Mouse (Mus musculus) midbrain, embryonic 16.5 days (tissue): Measurements from ENCODE around the gene Sned1. TPM values are rescaled to one million over a fixed set of nuclear protein-coding genes. Genes with fewer than 3 reads are reported as not detected.

Source experiments
- ATAC-seq: fragments of 200-750 bp; cut with Nextera tagmentation; 2 replicates; pipeline ENCODE4 v1.8.0; 2017; ENCODE audit warnings: moderate TSS enrichment
- H3K27ac ChIP-seq: fragments of 300-500 bp; sonication (generic); 2 replicates; pipeline ENCODE4 v1.5.1; 2014; ENCODE audit warnings: mild to moderate bottlenecking, low read length, mixed read lengths
- H3K27me3 ChIP-seq: fragments of 300-500 bp; sonication (generic); 2 replicates; pipeline ENCODE4 v1.6.1; 2014; ENCODE audit warnings: low read depth, low read length, mixed read lengths; ENCODE audit not compliant: control insufficient read depth, insufficient read depth
- H3K36me3 ChIP-seq: fragments of 300-500 bp; sonication (generic); 2 replicates; pipeline ENCODE4 v1.6.1; 2014; ENCODE audit warnings: mild to moderate bottlenecking, low read length, moderate library complexity, mixed read lengths; ENCODE audit not compliant: control insufficient read depth, insufficient read depth
- H3K4me1 ChIP-seq: fragments of 300-500 bp; sonication (generic); 2 replicates; pipeline ENCODE4 v1.6.1; 2014; ENCODE audit warnings: mild to moderate bottlenecking, low read length, mixed read lengths; ENCODE audit not compliant: control insufficient read depth, insufficient read depth
- H3K4me2 ChIP-seq: fragments of 300-500 bp; sonication (generic); 2 replicates; pipeline ENCODE4 v1.6.1; 2014; ENCODE audit warnings: mild to moderate bottlenecking, low read length, mixed read lengths
- H3K4me3 ChIP-seq: fragments of 300-500 bp; sonication (generic); 2 replicates; pipeline ENCODE4 v1.5.1; 2014; ENCODE audit warnings: low read depth, mild to moderate bottlenecking, low read length, moderate library complexity, mixed read lengths
- H3K9ac ChIP-seq: fragments of 300-500 bp; sonication (generic); 2 replicates; pipeline ENCODE4 v1.6.1; 2014; ENCODE audit warnings: low read depth, low read length, mixed read lengths
- H3K9me3 ChIP-seq: fragments of 300-500 bp; sonication (generic); replicated peaks from 2 replicates; pipeline ENCODE4 v1.6.1; 2014; ENCODE audit warnings: mild to moderate bottlenecking, low read length, mixed read lengths; ENCODE audit not compliant: control insufficient read depth, poor library complexity, severe bottlenecking
- WGBS: fragments of 180-500 bp; shearing (Covaris S2); extraction: QIAGEN DNeasy Blood & Tissue Kit; methylation state at CpG from one replicate; pipeline ENCODE4 v1.1.7; 2014; 5-methylcytosine and 5-hydroxymethylcytosine counted together
- polyA plus RNA-seq: library from polyadenylated mRNA; unstranded; fragments of >200 nt; fragmentation: Nextera tagmentation; extraction: Ambion mirVana; gene quantifications from 2 replicates; pipeline ENCODE4 v1.2.1, GENCODE M21; 2015

The Sned1 gene
- polyA plus RNA-seq, 1 experiment from 2014 or later: 5.5 TPM

DNA sequence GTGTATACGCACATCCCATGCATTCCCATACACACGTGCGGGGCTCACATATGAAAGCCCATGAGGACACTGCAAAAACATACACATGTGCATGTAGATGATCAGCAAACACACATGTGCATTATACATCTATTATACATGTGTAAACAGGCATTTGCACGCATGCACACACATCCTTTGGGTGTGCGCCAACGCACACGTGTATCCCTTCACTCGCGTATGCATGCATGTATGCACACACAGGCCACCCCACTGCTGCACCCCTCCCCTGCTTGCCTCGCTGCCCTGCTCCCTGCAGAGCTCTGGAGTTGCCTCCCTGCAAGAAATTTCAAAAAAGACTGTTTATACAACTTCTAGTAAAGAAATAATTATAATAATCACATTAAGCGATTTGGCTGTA is 24.6 kb upstream of the Sned1 start:
- no peak for ATAC-seq
- Histone ChIP-seq H3K36me3 (no peaks in the 10 kb centered on the region), H3K9ac (no peak overlapping the region), H3K9me3 (no peaks in the 10 kb centered on the region), H3K4me3 (no peak overlapping the region), H3K4me1 (peaks cover 12% of the 10 kb centered on the region), H3K27ac (no peak overlapping the region), H3K27me3 (no peaks in the 10 kb centered on the region; the same call in 1 of the 2 replicates), H3K4me2 (no peak overlapping the region)
- 81% methylated on average over 11 of the region's 11 CpGs for WGBS

DNA sequence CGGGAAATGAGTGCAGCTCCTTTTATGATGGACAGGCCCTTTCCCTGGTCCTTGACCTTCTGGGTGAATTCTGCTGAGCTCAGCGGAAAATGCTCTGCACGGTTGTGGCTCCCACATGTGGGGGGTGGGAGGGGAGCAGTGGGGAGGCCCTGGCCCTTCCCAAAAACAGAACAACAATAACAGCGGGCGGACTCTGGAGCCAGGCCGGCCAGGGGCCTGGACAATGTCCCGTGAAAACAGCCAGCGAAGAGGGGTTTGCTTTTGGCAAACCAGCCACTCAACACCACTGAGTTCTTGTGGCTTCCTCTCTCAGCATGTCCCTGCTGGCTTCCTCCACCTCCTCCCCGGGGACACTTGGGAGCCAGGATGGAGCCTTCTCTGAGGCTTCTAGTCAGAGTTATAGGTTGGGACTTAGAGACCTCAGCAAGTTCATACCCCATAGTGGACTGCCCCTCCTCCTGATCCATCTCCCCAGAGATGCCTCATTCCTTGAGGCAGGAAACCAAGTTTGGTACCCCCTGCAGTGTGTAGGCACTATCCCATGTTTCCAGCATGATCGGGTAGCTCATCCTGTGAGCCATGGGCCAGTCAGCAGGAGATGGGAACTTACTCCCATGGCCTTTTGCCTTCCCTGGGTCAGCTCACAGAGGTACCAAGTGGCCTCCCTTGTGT is 24.0 kb upstream of the Sned1 start:
- Histone ChIP-seq H3K27ac (no peak overlapping the region), H3K4me2 (no peak overlapping the region), H3K36me3 (no peaks in the 10 kb centered on the region), H3K4me3 (no peak overlapping the region), H3K9ac (no peak overlapping the region), H3K27me3 (no peaks in the 10 kb centered on the region; the same call in 1 of the 2 replicates), H3K9me3 (no peaks in the 10 kb centered on the region), H3K4me1 (peaks cover 12% of the 10 kb centered on the region)
- no peak for ATAC-seq
- WGBS: 45% methylated on average over 10 of the region's 10 CpGs

DNA sequence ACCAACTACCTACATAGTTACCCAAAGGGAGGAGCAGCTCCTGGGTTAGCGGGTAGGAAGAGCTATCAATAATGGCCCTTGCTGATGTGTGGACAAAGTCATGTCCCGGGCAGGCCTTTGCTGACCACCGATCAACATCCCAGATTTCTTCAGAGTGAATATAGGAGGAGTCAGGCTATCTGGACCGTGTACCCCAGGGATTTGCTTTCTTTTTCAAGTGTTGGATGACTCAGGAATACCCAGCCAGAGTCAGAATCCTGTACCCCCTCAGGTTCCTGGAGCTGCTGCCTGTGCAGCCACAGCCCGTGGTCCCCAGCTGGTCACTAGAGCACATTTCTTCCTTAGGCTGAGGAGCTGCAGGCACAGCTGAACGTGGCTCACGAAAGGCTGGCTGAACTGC is 23.2 kb upstream of the Sned1 start:
- no peaks in the 10 kb centered on the region for H3K9me3 ChIP-seq
- H3K4me3 ChIP-seq: no peak overlapping the region
- no peaks in the 10 kb centered on the region; the same call in 1 of the 2 replicates for H3K27me3 ChIP-seq
- H3K27ac ChIP-seq: no peak overlapping the region
- ATAC-seq: no peak
- 85% methylated on average over 7 of the region's 7 CpGs for WGBS
- peaks cover 12% of the 10 kb centered on the region for H3K4me1 ChIP-seq
- no peak overlapping the region for H3K9ac ChIP-seq
- H3K4me2 ChIP-seq: no peak overlapping the region
- H3K36me3 ChIP-seq: no peaks in the 10 kb centered on the region

DNA sequence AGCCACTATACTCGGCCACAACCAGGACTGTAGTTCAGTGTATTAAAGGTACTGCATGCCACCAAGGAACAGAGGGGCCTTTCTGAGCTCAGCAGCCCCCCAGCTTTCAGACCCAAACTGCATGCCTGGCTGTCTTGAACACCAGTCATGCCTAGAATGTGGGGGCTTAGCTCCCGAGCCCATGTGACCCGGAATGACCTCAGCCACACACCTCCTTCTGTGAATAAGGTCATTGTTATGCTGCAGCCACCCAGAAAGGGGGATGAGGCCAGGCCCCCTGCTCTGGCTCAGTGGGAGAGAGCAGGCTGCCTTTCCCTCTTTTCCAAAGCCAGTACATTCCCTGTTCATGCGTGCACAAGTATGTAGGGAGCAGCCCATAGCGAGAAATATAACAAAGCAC is 21.0 kb upstream of the Sned1 start:
- Histone ChIP-seq H3K9me3 (no peaks in the 10 kb centered on the region), H3K9ac (no peak overlapping the region), H3K4me3 (no peak overlapping the region), H3K27ac (no peak overlapping the region), H3K4me1 (peaks cover 12% of the 10 kb centered on the region), H3K36me3 (no peaks in the 10 kb centered on the region), H3K27me3 (no peaks in the 10 kb centered on the region; the same call in 1 of the 2 replicates), H3K4me2 (no peak overlapping the region)
- ATAC-seq: no peak
- 16% methylated on average over 5 of the region's 5 CpGs for WGBS

DNA sequence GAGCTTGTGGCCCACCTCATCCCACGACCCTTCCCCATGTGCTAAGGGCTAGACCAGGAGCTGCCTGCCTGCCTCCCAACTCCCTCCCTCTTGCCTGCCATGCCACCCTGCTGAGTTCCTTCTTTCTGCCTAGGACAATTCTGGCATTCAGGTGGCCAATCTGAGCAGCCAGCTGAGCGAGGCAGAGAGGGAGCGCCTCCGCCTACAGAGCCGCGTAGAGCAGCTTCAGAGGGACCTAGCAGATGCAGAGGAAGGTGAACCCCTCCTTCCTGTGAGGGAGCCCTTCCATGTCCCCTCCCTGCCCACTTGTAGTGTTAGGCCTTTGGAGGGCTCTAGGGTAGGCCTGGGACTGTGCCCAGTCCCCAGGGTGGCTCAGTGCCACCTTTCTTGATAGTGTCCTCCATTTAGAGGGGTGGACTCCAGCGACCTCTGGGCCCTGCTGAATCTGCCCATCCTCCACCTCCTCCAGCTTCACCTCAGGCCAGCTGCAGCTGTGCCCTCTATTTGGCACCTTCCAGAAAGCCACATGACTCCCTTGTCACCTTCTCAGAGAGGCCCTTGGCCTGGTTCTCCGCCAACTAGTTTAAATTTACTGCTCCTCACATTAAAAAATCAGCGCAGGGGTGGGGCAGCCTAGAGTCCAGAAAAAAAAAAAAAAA is 18.7 kb upstream of the Sned1 start:
- 61% methylated on average over 9 of the region's 9 CpGs for WGBS
- ATAC-seq: no peak; the same call in 1 of the 2 replicates
- Histone ChIP-seq H3K27me3 (no peaks in the 10 kb centered on the region; the same call in 1 of the 2 replicates), H3K27ac (no peak overlapping the region), H3K4me2 (no peak overlapping the region), H3K9me3 (no peaks in the 10 kb centered on the region), H3K36me3 (no peaks in the 10 kb centered on the region), H3K4me1 (no peaks in the 10 kb centered on the region), H3K9ac (no peak overlapping the region), H3K4me3 (no peak overlapping the region)

DNA sequence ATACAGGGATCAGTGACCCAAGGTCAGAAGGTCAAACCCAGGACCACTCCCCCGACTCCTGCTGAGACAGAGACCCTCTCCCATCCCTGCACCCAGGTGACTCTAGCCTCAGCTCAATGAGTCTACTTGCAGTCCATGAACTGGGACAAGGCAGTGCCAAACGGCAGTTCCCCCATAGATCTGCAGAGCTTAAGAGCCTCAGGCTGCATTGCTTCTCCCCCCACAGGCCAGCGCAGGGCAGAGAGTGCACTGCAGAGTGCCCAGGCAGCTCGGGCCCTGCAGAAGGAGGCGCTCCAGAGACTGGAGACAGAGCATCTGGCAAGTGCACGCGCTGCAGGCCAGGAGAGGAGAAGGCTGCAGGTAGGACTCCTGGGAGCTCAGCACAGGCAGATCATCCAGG is 18.1 kb upstream of the Sned1 start:
- Histone ChIP-seq H3K9ac (no peak overlapping the region), H3K27ac (no peak overlapping the region), H3K36me3 (no peaks in the 10 kb centered on the region), H3K9me3 (no peaks in the 10 kb centered on the region), H3K4me1 (no peaks in the 10 kb centered on the region), H3K4me2 (no peak overlapping the region), H3K27me3 (no peaks in the 10 kb centered on the region; the same call in 1 of the 2 replicates), H3K4me3 (no peak overlapping the region)
- WGBS: 48% methylated on average over 7 of the region's 7 CpGs
- no peak for ATAC-seq

DNA sequence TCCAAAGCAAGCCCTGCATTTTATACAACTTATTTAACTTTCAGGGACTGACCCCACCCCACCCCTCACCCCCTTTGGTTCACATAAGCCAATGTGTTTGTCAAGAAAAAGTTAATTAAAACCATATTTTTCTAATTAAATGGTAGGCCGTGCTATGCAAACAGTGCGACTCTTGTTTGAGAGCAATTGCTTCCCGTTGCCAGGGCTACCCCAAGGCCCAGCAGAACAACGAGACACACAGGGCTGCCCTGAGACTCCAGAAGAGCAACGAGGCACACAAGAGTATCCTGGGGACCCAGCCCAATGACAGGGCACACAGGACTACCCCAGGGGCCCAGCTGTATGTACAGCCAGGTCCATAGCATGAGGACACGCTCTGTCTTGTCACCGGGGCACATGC is 14.9 kb upstream of the Sned1 start:
- Histone ChIP-seq H3K36me3 (no peaks in the 10 kb centered on the region), H3K9ac (no peak overlapping the region), H3K27me3 (0 out of 2 replicates have a peak, but pooled peaks cover 2% of the 10 kb centered on the region), H3K27ac (no peak overlapping the region), H3K9me3 (no peaks in the 10 kb centered on the region), H3K4me1 (no peaks in the 10 kb centered on the region), H3K4me3 (no peak overlapping the region), H3K4me2 (no peak overlapping the region)
- 68% methylated on average over 7 of the region's 7 CpGs for WGBS
- no peak for ATAC-seq

DNA sequence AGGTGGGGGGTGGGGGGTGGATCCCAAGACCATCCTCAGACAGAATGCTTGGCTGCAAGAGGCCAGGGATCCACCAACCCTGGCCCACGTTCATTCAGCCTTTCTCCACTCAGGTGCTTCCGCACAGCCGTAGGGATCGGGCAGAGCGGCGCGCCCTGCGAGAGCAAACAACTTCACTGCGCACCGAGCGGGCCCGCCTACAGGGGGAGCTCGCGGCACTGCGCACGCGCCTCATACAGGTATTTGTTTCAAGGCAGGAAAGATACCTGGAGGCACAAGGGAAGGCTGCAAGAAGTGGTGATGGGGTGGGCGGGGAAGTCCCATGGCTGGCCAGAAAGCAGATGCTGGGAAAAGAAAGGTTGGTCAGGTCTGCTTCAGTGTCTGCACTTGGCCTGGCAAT is 11.7 kb upstream of the Sned1 start:
- H3K4me2 ChIP-seq: no peak overlapping the region
- ATAC-seq: no peak
- no peak overlapping the region for H3K27ac ChIP-seq
- no peaks in the 10 kb centered on the region for H3K36me3 ChIP-seq
- H3K9ac ChIP-seq: no peak overlapping the region
- 10% methylated on average over 18 of the region's 18 CpGs for WGBS
- H3K4me1 ChIP-seq: no peaks in the 10 kb centered on the region
- no peak overlapping the region for H3K4me3 ChIP-seq
- no peaks in the 10 kb centered on the region for H3K9me3 ChIP-seq
- 0 out of 2 replicates have a peak, but pooled peaks cover 2% of the 10 kb centered on the region for H3K27me3 ChIP-seq

DNA sequence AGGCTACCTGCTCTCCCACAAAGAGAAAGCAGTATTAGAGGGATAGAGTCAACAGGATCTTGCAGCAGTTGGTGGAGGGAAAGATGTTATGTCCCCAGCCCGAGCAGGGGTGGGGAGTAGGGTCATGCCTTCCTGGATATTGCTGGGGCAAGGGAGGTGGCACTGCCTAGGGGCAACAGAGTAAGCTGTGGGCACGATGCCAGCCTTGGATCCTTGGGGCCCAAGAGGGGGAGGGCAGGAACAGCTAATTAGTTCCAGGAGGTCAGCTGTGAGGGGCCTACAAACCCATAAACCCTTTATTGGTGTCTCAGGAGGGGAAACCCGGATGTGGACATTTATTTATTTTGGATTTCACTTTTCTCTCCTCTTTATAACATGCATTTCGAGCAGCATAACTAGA is 10.4 kb upstream of the Sned1 start:
- Histone ChIP-seq H3K4me3 (no peak overlapping the region), H3K9ac (no peak overlapping the region), H3K27ac (no peak overlapping the region), H3K27me3 (0 out of 2 replicates have a peak, but pooled peaks cover 2% of the 10 kb centered on the region), H3K36me3 (no peaks in the 10 kb centered on the region), H3K9me3 (no peaks in the 10 kb centered on the region), H3K4me1 (peaks cover 3% of the 10 kb centered on the region; the same call in 1 of the 2 replicates), H3K4me2 (no peak overlapping the region)
- no peak for ATAC-seq
- WGBS: 48% methylated on average over 4 of the region's 4 CpGs
